Mouse (Mus musculus): ENCODE measurements around the gene Chmp5. TPM values are rescaled to one million over a fixed set of nuclear protein-coding genes. Genes with fewer than 3 reads are reported as not detected.

Chmp5 gene
- polyA plus RNA-seq, 1 experiment from 2014 or later = 150 TPM

GRCm38 (mm10) chr4:40983686-40984085, 35.5 kb downstream of the Chmp5 start:
- Histone ChIP-seq H3K4me3 (no peak overlapping the region), H3K4me2 (no peak overlapping the region), H3K4me1 (no peaks in the 10 kb centered on the region), H3K36me3 (replicated peaks) (peaks cover 45% of the 10 kb centered on the region), H3K27ac (no peak overlapping the region), H3K9ac (no peak overlapping the region), H3K27me3 (replicated peaks) (no peaks in the 10 kb centered on the region), H3K9me3 (no peaks in the 10 kb centered on the region)
- whole genome bisulfite sequencing = 96% methylated on average over 1 of the region's 1 CpGs
- ATAC-seq (replicated peaks) = no peak

DNA sequence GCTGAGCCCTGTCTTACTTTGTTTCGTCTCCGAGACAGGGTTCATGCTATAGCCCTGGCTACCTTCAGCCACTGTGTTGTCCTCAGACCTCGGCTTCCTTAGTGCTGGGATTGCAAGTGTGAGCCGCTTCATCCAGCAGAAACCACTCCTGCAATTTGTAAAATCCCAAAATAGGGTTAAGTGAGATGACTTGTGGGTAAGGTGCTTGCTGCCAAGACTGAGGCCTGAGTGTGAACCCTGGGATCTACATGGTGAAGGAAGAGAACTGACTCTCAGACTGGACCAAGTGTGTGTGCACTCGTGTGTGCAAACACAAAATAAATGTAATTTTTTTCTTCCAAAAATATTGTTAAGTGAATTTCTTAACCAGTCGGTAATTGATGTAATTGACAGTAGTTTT, 41.4 kb downstream of the Chmp5 start:
- Histone ChIP-seq H3K9me3 (no peaks in the 10 kb centered on the region), H3K4me2 (no peak overlapping the region), H3K27me3 (replicated peaks) (no peaks in the 10 kb centered on the region), H3K4me1 (no peaks in the 10 kb centered on the region), H3K4me3 (no peak overlapping the region), H3K9ac (no peak overlapping the region), H3K36me3 (replicated peaks) (peaks cover 76% of the 10 kb centered on the region), H3K27ac (no peak overlapping the region)
- ATAC-seq (replicated peaks) = no peak
- WGBS = 84% methylated on average over 6 of the region's 6 CpGs

DNA sequence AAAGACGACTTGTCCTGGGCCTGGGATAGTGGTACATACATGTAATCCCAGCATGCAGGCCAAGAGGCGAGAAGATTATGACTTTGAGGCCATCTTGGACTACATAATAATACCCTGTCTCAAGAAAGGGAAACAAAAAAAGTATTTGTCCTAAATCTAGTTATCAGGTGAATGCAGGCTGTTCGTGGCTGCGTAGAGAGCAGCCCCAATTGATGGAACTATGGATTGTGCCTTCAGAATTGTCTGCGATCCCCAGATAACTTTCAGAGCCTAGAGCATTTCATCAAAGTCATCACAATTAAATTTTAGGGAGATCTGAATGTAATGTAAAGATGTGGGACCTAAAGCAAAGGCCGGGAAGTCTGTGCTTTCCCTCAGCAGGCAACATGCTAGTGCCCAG, 48.1 kb downstream of the Chmp5 start:
- Histone ChIP-seq H3K9me3 (no peaks in the 10 kb centered on the region), H3K36me3 (replicated peaks) (peaks cover 85% of the 10 kb centered on the region), H3K4me1 (no peaks in the 10 kb centered on the region), H3K4me2 (no peak overlapping the region), H3K27me3 (replicated peaks) (no peaks in the 10 kb centered on the region), H3K27ac (no peak overlapping the region), H3K4me3 (no peak overlapping the region), H3K9ac (no peak overlapping the region)
- 95% methylated on average over 6 of the region's 6 CpGs for WGBS
- ATAC-seq (replicated peaks) = no peak

DNA sequence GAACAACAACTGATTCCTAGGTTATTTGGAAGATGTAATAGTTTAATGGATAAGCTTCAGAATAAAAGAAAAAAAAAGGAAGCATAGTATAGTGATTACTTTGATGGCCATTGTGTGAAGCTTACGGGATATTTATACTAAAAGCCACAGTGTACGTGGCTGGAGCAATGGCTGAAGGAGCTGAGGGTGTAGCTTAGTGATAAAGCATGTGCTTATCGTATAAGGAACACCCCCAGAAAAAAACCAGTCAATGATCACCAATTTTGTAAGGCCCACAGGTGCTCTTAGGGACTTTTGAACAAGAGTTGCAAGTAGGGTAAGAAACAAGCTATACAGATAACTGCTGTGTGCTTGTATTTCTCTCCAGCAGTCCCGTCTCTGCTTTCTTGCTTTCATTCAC, 49.7 kb downstream of the Chmp5 start:
- Histone ChIP-seq H3K27ac (no peak overlapping the region), H3K27me3 (replicated peaks) (no peaks in the 10 kb centered on the region), H3K4me2 (no peak overlapping the region), H3K9ac (no peak overlapping the region), H3K9me3 (no peaks in the 10 kb centered on the region), H3K36me3 (replicated peaks) (peaks cover 84% of the 10 kb centered on the region), H3K4me1 (no peaks in the 10 kb centered on the region), H3K4me3 (no peak overlapping the region)
- no peak for ATAC-seq (replicated peaks)
- 96% methylated on average over 4 of the region's 4 CpGs for WGBS

DNA sequence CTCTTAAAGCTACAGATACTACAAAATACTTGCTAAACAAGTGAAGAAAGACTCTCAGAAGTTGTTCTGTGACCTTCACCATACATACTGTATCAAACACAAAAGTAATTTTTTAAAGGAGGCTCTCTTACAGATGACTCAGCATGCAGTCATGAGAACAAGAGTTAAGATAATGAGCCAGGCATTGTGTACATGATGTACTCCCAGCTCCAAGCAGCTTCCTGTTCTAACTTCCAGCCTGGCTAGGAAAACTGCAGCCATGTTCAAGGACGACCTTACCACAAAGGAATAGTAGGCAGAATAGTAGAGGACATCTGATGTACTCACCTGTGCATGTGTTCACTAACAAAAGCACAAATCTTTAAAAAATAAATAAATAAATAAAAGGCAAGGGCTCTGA, 52.1 kb downstream of the Chmp5 start:
- H3K9me3 ChIP-seq = no peaks in the 10 kb centered on the region
- ATAC-seq (replicated peaks) = no peak
- 90% methylated on average over 1 of the region's 1 CpGs for WGBS
- no peak overlapping the region for H3K4me3 ChIP-seq
- no peaks in the 10 kb centered on the region for H3K27me3 ChIP-seq (replicated peaks)
- no peaks in the 10 kb centered on the region for H3K4me1 ChIP-seq
- peaks cover 88% of the 10 kb centered on the region for H3K36me3 ChIP-seq (replicated peaks)
- no peak overlapping the region for H3K9ac ChIP-seq
- no peak overlapping the region for H3K4me2 ChIP-seq
- H3K27ac ChIP-seq = no peak overlapping the region

DNA sequence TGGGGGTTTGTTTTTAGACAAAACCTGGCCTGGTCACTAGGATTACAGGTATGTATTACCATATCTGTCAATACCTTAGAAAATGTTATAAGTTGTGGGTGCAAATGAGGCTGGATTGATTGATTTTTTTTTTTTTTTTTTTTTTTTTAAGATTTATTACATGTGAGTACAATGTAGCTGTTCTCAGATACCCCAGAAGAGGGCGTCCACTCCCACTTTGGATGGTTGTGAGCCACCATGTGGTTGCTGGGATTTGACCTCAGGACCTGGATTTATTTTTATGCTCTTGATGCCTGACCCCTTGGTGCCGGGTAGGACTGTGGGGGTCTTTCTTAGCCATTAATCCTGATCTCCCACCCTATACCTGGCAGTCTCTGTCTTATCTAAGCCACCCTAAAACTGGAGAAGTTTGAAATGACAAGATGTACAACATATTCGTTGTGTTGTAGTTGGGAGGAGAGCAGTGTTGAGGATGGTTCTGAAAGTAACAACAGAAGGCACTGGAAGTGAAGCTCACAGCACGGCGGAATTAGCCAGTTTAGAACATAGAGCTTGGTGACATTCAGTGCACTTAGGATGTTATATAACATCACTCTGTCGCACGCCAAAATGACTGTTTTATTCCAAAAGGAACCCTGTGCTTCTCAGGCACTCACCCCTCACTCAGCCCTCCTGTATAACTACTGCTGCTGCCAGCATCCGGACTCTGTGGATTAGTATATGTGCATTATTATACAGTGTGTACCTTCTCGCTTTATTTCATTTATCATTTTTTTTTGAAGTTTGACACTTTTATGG, 52.8 kb downstream of the Chmp5 start:
- no peak for ATAC-seq (replicated peaks)
- H3K4me3 ChIP-seq = no peak overlapping the region
- H3K9ac ChIP-seq = no peak overlapping the region
- H3K4me2 ChIP-seq = no peak overlapping the region
- H3K36me3 ChIP-seq (replicated peaks) = peaks cover 83% of the 10 kb centered on the region
- no peak overlapping the region for H3K27ac ChIP-seq
- H3K4me1 ChIP-seq = no peaks in the 10 kb centered on the region
- 91% methylated on average over 9 of the region's 9 CpGs for WGBS
- no peaks in the 10 kb centered on the region for H3K27me3 ChIP-seq (replicated peaks)
- no peaks in the 10 kb centered on the region for H3K9me3 ChIP-seq

- 93% methylated on average over 3 of the region's 3 CpGs for WGBS
- Histone ChIP-seq H3K4me3 (no peak overlapping the region), H3K4me2 (no peak overlapping the region), H3K27me3 (replicated peaks) (no peaks in the 10 kb centered on the region), H3K9me3 (no peaks in the 10 kb centered on the region), H3K27ac (no peak overlapping the region), H3K9ac (no peak overlapping the region), H3K36me3 (replicated peaks) (peaks cover 49% of the 10 kb centered on the region), H3K4me1 (no peaks in the 10 kb centered on the region)
- no peak for ATAC-seq (replicated peaks)
These were observed 65.1 kb downstream of the Chmp5 start for GRCm38 (mm10) chr4:41013351-41013750.

Small RNAs within 50 kb of the gene (microRNA-seq; reads per million reads assigned to microRNA genes)
- gene Mir3094 = 3.1 reads per million, percentile 15 among the genes with 10 or more reads in this experiment

Other genes starting within 250 kb of the Chmp5 start
- gene Aptx, start 245.2 kb upstream of the Chmp5 start, polyA plus RNA-seq (2015; fragmentation: Nextera tagmentation; extraction: Ambion mirVana) = 48.2 and 50.8 TPM in 2 replicates
- 628 and 666 TPM in 2 replicates for gene Dnaja1, start 226.3 kb upstream of the Chmp5 start, polyA plus RNA-seq (2015; fragmentation: Nextera tagmentation; extraction: Ambion mirVana)
- gene Smu1, start 190.5 kb upstream of the Chmp5 start, polyA plus RNA-seq (2015; fragmentation: Nextera tagmentation; extraction: Ambion mirVana) = 118 and 120 TPM in 2 replicates
- gene B4galt1, start 94.4 kb upstream of the Chmp5 start, polyA plus RNA-seq (2015; fragmentation: Nextera tagmentation; extraction: Ambion mirVana) = 7.5 and 7.8 TPM in 2 replicates
- gene Spink4, start 28.4 kb upstream of the Chmp5 start, polyA plus RNA-seq (2015; fragmentation: Nextera tagmentation; extraction: Ambion mirVana) = not detected in 2 replicates
- gene Bag1, start 113 bp upstream of the Chmp5 start, polyA plus RNA-seq (2015; fragmentation: Nextera tagmentation; extraction: Ambion mirVana) = 173 and 181 TPM in 2 replicates
- gene Nfx1, start 22.5 kb downstream of the Chmp5 start, polyA plus RNA-seq (2015; fragmentation: Nextera tagmentation; extraction: Ambion mirVana) = 110 and 121 TPM in 2 replicates
- gene Aqp7, start 99.7 kb downstream of the Chmp5 start, polyA plus RNA-seq (2015; fragmentation: Nextera tagmentation; extraction: Ambion mirVana) = not detected in 2 replicates
- 0.15 and 0.58 TPM in 2 replicates for gene Aqp3, start 149.8 kb downstream of the Chmp5 start, polyA plus RNA-seq (2015; fragmentation: Nextera tagmentation; extraction: Ambion mirVana)
- 40.9 and 41.1 TPM in 2 replicates for gene Nol6, start 176.0 kb downstream of the Chmp5 start, polyA plus RNA-seq (2015; fragmentation: Nextera tagmentation; extraction: Ambion mirVana)
- gene Ube2r2, start 187.3 kb downstream of the Chmp5 start, polyA plus RNA-seq (2015; fragmentation: Nextera tagmentation; extraction: Ambion mirVana) = 58.0 and 60.2 TPM in 2 replicates